In genomic region chr3:67954459-67955065, GRCm38 (mm10) we compare ENCODE assay signal across 8 mouse cellular contexts.
DNase-seq lines count a peak whose midpoint lies in the region; ATAC-seq and TF ChIP-seq lines count a peak whose summit lies in the region.

No protein-coding gene starts in this region.

- 16% methylated on average over 5 of the region's 5 CpGs for WGBS in embryonic facial prominence, embryonic 14.5 days
- 32% methylated on average over 5 of the region's 5 CpGs for WGBS in heart, adult 2 months

- H3K36me3 ChIP-seq in embryonic facial prominence, embryonic 14.5 days (ENCODE audit: control insufficient read depth, insufficient read depth, low read length) = no peaks in the 10 kb centered on the region
- no peaks in the 10 kb centered on the region for H3K36me3 ChIP-seq in heart, adult 2 months (ENCODE audit: control insufficient read depth, insufficient read depth, low read length)

- no peak overlapping the region for H3K4me3 ChIP-seq in layer of hippocampus, adult 2 months
- no peak overlapping the region for H3K4me3 ChIP-seq in embryonic facial prominence, embryonic 14.5 days (ENCODE audit: low read depth, low read length)
- no peak overlapping the region for H3K4me3 ChIP-seq in heart, adult 2 months

- H3K79me2 ChIP-seq in heart, adult 2 months (replicated peaks; ENCODE audit: control insufficient read depth, insufficient read depth, low read length) = no peaks in the 10 kb centered on the region

- H3K4me1 ChIP-seq in embryonic facial prominence, embryonic 14.5 days (ENCODE audit: control insufficient read depth, insufficient read depth, low read length) = 0 out of 2 replicates have a peak, but pooled peaks cover 12% of the 10 kb centered on the region
- no peaks in the 10 kb centered on the region for H3K4me1 ChIP-seq in heart, adult 2 months (ENCODE audit: control insufficient read depth, insufficient read depth, low read length)

- TF ChIP-seq CTCF in layer of hippocampus, adult 2 months (conservative IDR thresholded peaks at IDR 0.05) = no peak
- TF ChIP-seq CTCF in heart, adult 2 months (IDR thresholded peaks at IDR 0.05) = no peak

- TF ChIP-seq POLR2A in heart, adult 2 months (IDR thresholded peaks at IDR 0.05; ENCODE audit: insufficient read depth, low read depth, low read length) = no peak

- H3K9me3 ChIP-seq in embryonic facial prominence, embryonic 14.5 days (ENCODE audit: control insufficient read depth, low read length) = no peaks in the 10 kb centered on the region

- H3K27ac ChIP-seq in layer of hippocampus, adult 2 months = peak overlapping the region; percentile 33; the same call in 1 of the 2 replicates
- H3K27ac ChIP-seq in embryonic facial prominence, embryonic 14.5 days (replicated peaks; ENCODE audit: low read depth, low read length) = no peak overlapping the region
- H3K27ac ChIP-seq in heart, adult 2 months = no peak overlapping the region

- H3K4me2 ChIP-seq in embryonic facial prominence, embryonic 14.5 days (ENCODE audit: low read depth, low read length) = no peak overlapping the region

- no peak for ATAC-seq in embryonic facial prominence, embryonic 14.5 days (ENCODE audit: low read depth)

- no peak for TF ChIP-seq EP300 in heart, adult 2 months (IDR thresholded peaks at IDR 0.05; ENCODE audit: insufficient read depth, low read depth, low read length)

- intact Hi-C loops in heart, adult 2 months (cut with DNase I) = no loop called here

- H3K27me3 ChIP-seq in embryonic facial prominence, embryonic 14.5 days (replicated peaks; ENCODE audit: control insufficient read depth, insufficient read depth, low read length) = no peaks in the 10 kb centered on the region
- no peaks in the 10 kb centered on the region for H3K27me3 ChIP-seq in heart, adult 2 months (ENCODE audit: control insufficient read depth, insufficient read depth, low read length)

- no peak overlapping the region for H3K9ac ChIP-seq in embryonic facial prominence, embryonic 14.5 days (ENCODE audit: low read depth, low read length)
- no peak overlapping the region for H3K9ac ChIP-seq in heart, adult 2 months (ENCODE audit: low read depth, low read length)

- peak; percentile 26 to 57 for DNase-seq in layer of hippocampus, adult 2 months (ENCODE audit: low spot score in 2 of 2)
- no peak for DNase-seq in layer of hippocampus, adult 11-12 months (ENCODE audit: low spot score)
- peak; percentile 31 for DNase-seq in embryonic facial prominence, embryonic 14.5 days (ENCODE audit: low spot score)
- peak; percentile 64 to 69 for DNase-seq in left cerebral cortex, adult 18-20 months (ENCODE audit: low spot score in 2 of 2)
- DNase-seq in right cerebral cortex, postnatal 14 days = peak; percentile 65
- DNase-seq in heart, adult 8-10 months (ENCODE audit: low spot score) = no peak
- DNase-seq in lung, postnatal 25 days (ENCODE audit: low spot score) = no peak
- DNase-seq in heart, adult 2 months = no peak

Comparison
In these comparisons a context has a peak if more than half of its experiments do, and no peak if none do; other contexts are left out.
1. DNase-seq: peak in layer of hippocampus, adult 2 months (2 of 2), embryonic facial prominence, embryonic 14.5 days (single experiment), left cerebral cortex, adult 18-20 months (2 of 2) and right cerebral cortex, postnatal 14 days (single experiment); none in layer of hippocampus, adult 11-12 months (single experiment), heart, adult 8-10 months (single experiment), lung, postnatal 25 days (single experiment) and heart, adult 2 months (0 of 2).